ENCODE assay signal across 21 mouse cellular contexts in the genomic region with DNA sequence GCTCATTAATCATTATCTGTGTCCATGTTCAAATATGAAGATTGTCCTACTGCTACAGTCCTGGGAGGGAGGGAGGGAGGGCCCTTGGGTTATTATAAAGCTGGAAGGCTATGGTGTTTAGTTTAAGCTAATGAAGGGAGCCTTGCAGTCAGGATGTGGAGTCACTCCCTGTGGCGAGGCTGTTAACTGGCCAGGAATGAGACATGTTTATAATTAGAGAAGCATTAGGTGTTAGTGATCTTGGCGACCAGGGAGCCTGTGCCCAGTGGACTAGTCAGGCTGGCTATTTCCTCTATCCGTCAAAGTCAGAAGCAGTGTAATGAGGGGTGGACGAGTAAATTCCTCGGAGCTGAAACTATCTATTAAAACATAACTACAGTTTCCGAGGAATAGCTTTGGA. TPM values are rescaled to one million over a fixed set of nuclear protein-coding genes. Genes with fewer than 3 reads are reported as not detected.
DNase-seq lines count a peak whose midpoint lies in the region; ATAC-seq lines count a peak whose summit lies in the region.
"Had no signal": no experiment of that assay in that cellular context is flagged by ENCODE, and none has a peak within 500 bp of the region (broad histone marks: within the 10 kb centered on the region; RNA-seq: fewer than 3 reads in every experiment).

No protein-coding gene starts in this region.

- no peaks in the 10 kb centered on the region for H3K27me3 ChIP-seq in kidney, embryonic 15.5 days
- H3K27me3 ChIP-seq in limb, embryonic 10.5 days (ENCODE audit: low read depth, poor library complexity, severe bottlenecking) = no peaks in the 10 kb centered on the region
- H3K27me3 ChIP-seq: hindbrain, embryonic 13.5 days; liver, embryonic 15.5 days; midbrain, embryonic 15.5 days had no signal

- H3K4me1 ChIP-seq in kidney, embryonic 15.5 days = peaks cover 4% of the 10 kb centered on the region; the same call in 1 of the 2 replicates
- peaks cover 31% of the 10 kb centered on the region for H3K4me1 ChIP-seq in limb, embryonic 10.5 days
- H3K4me1 ChIP-seq: liver, embryonic 15.5 days; midbrain, embryonic 15.5 days had no signal

- DNase-seq in kidney, adult 9 months = no peak
- peak; percentile 13 for DNase-seq in lung, postnatal 10 days
- no peak for DNase-seq in lung, postnatal 14 days
- DNase-seq in limb, embryonic 10.5 days (ENCODE audit: low spot score) = peak; percentile 66
- peak; percentile 19 for DNase-seq in retina, postnatal 1 day
- DNase-seq in left cerebral cortex, adult 11 months (ENCODE audit: low spot score) = no peak
- DNase-seq: adrenal gland, postnatal 25 days; B cell, adult 2 months; cerebellum, adult 8-10 months; gastrocnemius, postnatal 36 days; heart, postnatal 10 days; kidney, postnatal 14 days; thymus, postnatal 36 days had no signal

- no peaks in the 10 kb centered on the region for H3K36me3 ChIP-seq in kidney, embryonic 15.5 days
- no peaks in the 10 kb centered on the region for H3K36me3 ChIP-seq in limb, embryonic 10.5 days
- H3K36me3 ChIP-seq: heart, embryonic 10.5 days; hindbrain, embryonic 13.5 days; liver, embryonic 15.5 days; midbrain, embryonic 15.5 days had no signal

- H3K9me3 ChIP-seq in kidney, embryonic 15.5 days (replicated peaks) = no peaks in the 10 kb centered on the region
- H3K9me3 ChIP-seq in limb, embryonic 10.5 days (replicated peaks) = no peaks in the 10 kb centered on the region
- H3K9me3 ChIP-seq: heart, embryonic 10.5 days; hindbrain, embryonic 13.5 days; liver, embryonic 15.5 days; midbrain, embryonic 15.5 days had no signal

- H3K4me3 ChIP-seq in kidney, embryonic 15.5 days (replicated peaks) = no peak overlapping the region
- H3K4me3 ChIP-seq in limb, embryonic 10.5 days = no peak overlapping the region
- H3K4me3 ChIP-seq: heart, embryonic 10.5 days; hindbrain, embryonic 13.5 days; liver, embryonic 15.5 days; midbrain, embryonic 15.5 days had no signal

- H3K27ac ChIP-seq in kidney, embryonic 15.5 days = 0 out of 2 replicates have a peak overlapping the region, but pooled peaks have one; percentile 37
- H3K27ac ChIP-seq in limb, embryonic 10.5 days = peak overlapping the region; percentile 66
- H3K27ac ChIP-seq: heart, embryonic 10.5 days; hindbrain, embryonic 13.5 days; liver, embryonic 15.5 days; midbrain, embryonic 15.5 days had no signal

- no peak overlapping the region for H3K9ac ChIP-seq in kidney, embryonic 15.5 days
- H3K9ac ChIP-seq: hindbrain, embryonic 13.5 days; liver, embryonic 15.5 days; midbrain, embryonic 15.5 days had no signal

- ATAC-seq in kidney, embryonic 15.5 days (replicated peaks; ENCODE audit: low FRiP score) = peak; percentile 56; the same call in 1 of the 2 replicates
- ATAC-seq in inflammation-experienced regulatory T-cells, adult 6 months = no peak
- ATAC-seq: midbrain, embryonic 15.5 days had no signal

- 12% methylated on average over 6 of the region's 6 CpGs for WGBS in kidney, embryonic 15.5 days
- 2% methylated on average over 6 of the region's 6 CpGs for WGBS in limb, embryonic 10.5 days

- peak overlapping the region; percentile 12; the same call in 1 of the 2 replicates for H3K4me2 ChIP-seq in kidney, embryonic 15.5 days
- H3K4me2 ChIP-seq: hindbrain, embryonic 13.5 days; liver, embryonic 15.5 days; midbrain, embryonic 15.5 days had no signal

RNA-seq across cellular contexts. Expression of a gene that starts 23.6 kb away (rescaled TPM):
- not detected in 2 replicates for polyA plus RNA-seq in kidney, embryonic 15.5 days (2015; fragmentation: Nextera tagmentation; extraction: Ambion mirVana)
- not detected in 2 replicates for polyA plus RNA-seq in limb, embryonic 10.5 days (2016; fragmentation: Nextera tagmentation; extraction: Ambion mirVana)
- polyA plus RNA-seq in inflammation-experienced regulatory T-cells, adult 6 months (2017; shearing (Covaris generic)) = not detected
- polyA plus RNA-seq: cortical plate, adult 2 months; forebrain, embryonic 11.5 days; midbrain, embryonic 15.5 days had no signal

Comparison
In these comparisons a context has a peak if more than half of its experiments do, and no peak if none do; other contexts are left out.
1. DNase-seq: peak in lung, postnatal 10 days (single experiment), limb, embryonic 10.5 days (single experiment) and retina, postnatal 1 day (single experiment); none in kidney, adult 9 months (single experiment), lung, postnatal 14 days (single experiment) and left cerebral cortex, adult 11 months (single experiment).